ENCODE assay signal across 12 mouse cellular contexts in the genomic region with DNA sequence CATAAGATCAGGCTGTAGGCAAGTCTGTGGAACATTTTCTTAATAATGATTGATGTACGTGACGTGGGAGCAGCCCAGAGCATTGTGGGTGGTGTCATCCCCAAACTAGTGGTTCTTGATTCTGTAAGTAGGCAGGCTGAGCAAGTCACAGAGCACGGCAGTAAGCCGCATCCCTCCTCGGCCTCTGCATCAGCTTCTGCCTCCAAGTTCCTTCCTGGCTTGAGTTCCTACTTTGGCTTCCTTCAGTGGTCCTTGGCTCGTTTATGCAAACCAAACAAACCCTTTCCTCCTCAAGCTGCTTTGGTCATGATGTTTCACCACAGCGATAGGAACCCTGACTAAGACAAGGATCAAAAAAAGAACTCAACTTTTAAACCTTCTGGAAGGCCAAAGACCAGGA.
"Had no signal": no experiment of that assay in that cellular context is flagged by ENCODE, and none has a peak within 500 bp of the region (broad histone marks: within the 10 kb centered on the region; RNA-seq: fewer than 3 reads in every experiment).

No protein-coding gene starts in this region.

- H3K36me3 ChIP-seq: limb, embryonic 12.5 days; liver, embryonic 13.5 days; midbrain, embryonic 13.5 days had no signal

- H3K27ac ChIP-seq: kidney, postnatal 0 days; layer of hippocampus, adult 2 months; limb, embryonic 12.5 days; liver, embryonic 13.5 days; macrophage; stomach, postnatal 0 days had no signal

- H3K4me3 ChIP-seq: layer of hippocampus, adult 2 months; limb, embryonic 12.5 days; liver, embryonic 13.5 days; midbrain, embryonic 13.5 days had no signal

- DNase-seq: kidney, adult 9 months; kidney, postnatal 36 days; liver; liver, embryonic 13.5 days; liver, postnatal 0 days; thymus, postnatal 4 days had no signal

- H3K9me3 ChIP-seq: limb, embryonic 12.5 days; liver, embryonic 13.5 days; midbrain, embryonic 13.5 days had no signal

- H3K27me3 ChIP-seq: limb, embryonic 12.5 days; liver, embryonic 13.5 days; midbrain, embryonic 13.5 days had no signal

- H3K4me1 ChIP-seq: liver, embryonic 13.5 days had no signal

- ATAC-seq: liver, postnatal 0 days; midbrain, embryonic 13.5 days had no signal
